ENCODE assay signal across 12 mouse cellular contexts in the genomic region with DNA sequence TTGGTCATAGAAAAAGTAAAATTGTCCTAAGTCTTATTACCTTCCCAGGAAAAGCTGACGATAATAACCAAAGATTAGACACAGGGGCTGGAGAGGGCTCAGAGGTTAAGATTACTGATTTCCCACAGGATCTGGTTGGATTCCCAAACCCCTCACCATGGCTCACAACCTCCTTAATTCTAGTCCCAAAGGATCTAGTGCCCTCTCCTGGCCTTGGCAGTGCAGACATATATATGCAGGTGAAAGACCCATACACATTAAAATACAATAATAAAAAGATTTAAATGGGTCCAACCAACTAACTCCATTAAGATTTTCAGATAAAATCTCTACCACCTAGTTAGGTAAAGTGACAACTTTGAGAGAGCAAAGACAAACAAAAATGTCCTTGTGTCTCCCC. TPM values are rescaled to one million over a fixed set of nuclear protein-coding genes. Genes with fewer than 3 reads are reported as not detected.
DNase-seq lines count a peak whose midpoint lies in the region; ATAC-seq and TF ChIP-seq lines count a peak whose summit lies in the region.
"Had no signal": no experiment of that assay in that cellular context is flagged by ENCODE, and none has a peak within 500 bp of the region (broad histone marks: within the 10 kb centered on the region; RNA-seq: fewer than 3 reads in every experiment).

No protein-coding gene starts in this region.

- H3K9ac ChIP-seq in liver, adult 2 months (ENCODE audit: low read depth, low read length) = no peak overlapping the region
- H3K9ac ChIP-seq in liver, embryonic 11.5 days (ENCODE audit: low read depth, low read length) = no peak overlapping the region

- H3K4me3 ChIP-seq in liver, adult 2 months (ENCODE audit: insufficient read depth, low read depth, low read length) = no peak overlapping the region
- no peak overlapping the region for H3K4me3 ChIP-seq in liver, embryonic 11.5 days (ENCODE audit: low read depth, low read length)

- H3K9me3 ChIP-seq in liver, embryonic 11.5 days (ENCODE audit: control insufficient read depth, low read length) = no peaks in the 10 kb centered on the region

- H3K27ac ChIP-seq in liver, adult 2 months (replicated peaks; ENCODE audit: insufficient read depth, low read depth, low read length) = no peak overlapping the region
- no peak overlapping the region for H3K27ac ChIP-seq in liver, embryonic 11.5 days (ENCODE audit: low read depth, low read length)
- H3K27ac ChIP-seq: macrophage had no signal

- no peak; the same call in 1 of the 2 replicates for ATAC-seq in liver, embryonic 11.5 days (replicated peaks; ENCODE audit: low FRiP score)

- no peaks in the 10 kb centered on the region for H3K27me3 ChIP-seq in liver, adult 2 months (ENCODE audit: control insufficient read depth, insufficient read depth, low read length)
- H3K27me3 ChIP-seq in liver, embryonic 11.5 days (replicated peaks; ENCODE audit: control insufficient read depth, insufficient read depth, low read length) = no peaks in the 10 kb centered on the region

- H3K36me3 ChIP-seq in liver, adult 2 months (ENCODE audit: control insufficient read depth, insufficient read depth, low read length) = no peaks in the 10 kb centered on the region
- peaks cover 18% of the 10 kb centered on the region for H3K36me3 ChIP-seq in liver, embryonic 11.5 days (ENCODE audit: control insufficient read depth, insufficient read depth, low read length)

- H3K4me1 ChIP-seq in liver, adult 2 months (ENCODE audit: control insufficient read depth, insufficient read depth, low read length) = no peaks in the 10 kb centered on the region
- H3K4me1 ChIP-seq in liver, embryonic 11.5 days (replicated peaks; ENCODE audit: control insufficient read depth, insufficient read depth, low read length) = peaks cover 3% of the 10 kb centered on the region

- no peak overlapping the region for H3K4me2 ChIP-seq in liver, embryonic 11.5 days

- no peak for TF ChIP-seq POLR2A in liver, adult 2 months (IDR thresholded peaks at IDR 0.05; ENCODE audit: extremely low read depth, insufficient read depth, low read length)
- no peak for TF ChIP-seq POLR2A in brain, embryonic 14.5 days (IDR thresholded peaks at IDR 0.05; ENCODE audit: borderline replicate concordance, extremely low read depth, insufficient read depth, insufficient read length, poor library complexity, severe bottlenecking)

- TF ChIP-seq CTCF in liver, adult 2 months (IDR thresholded peaks at IDR 0.05; ENCODE audit: low read depth, low read length) = peak; percentile 19; the same call in 1 of the 2 replicates
- peak; percentile 19; the same call in 1 of the 2 replicates for TF ChIP-seq CTCF in brain, embryonic 14.5 days (IDR thresholded peaks at IDR 0.05; ENCODE audit: borderline replicate concordance, extremely low read depth, insufficient read depth, insufficient read length)

- peak; percentile 30 for DNase-seq in gastrocnemius, adult 18-20 months (ENCODE audit: low spot score)
- DNase-seq in gastrocnemius, postnatal 25 days = no peak
- DNase-seq in liver, adult 2 months (ENCODE audit: extremely low read depth, low read depth, low spot score) = no peak
- DNase-seq in liver, embryonic 11.5 days (ENCODE audit: low spot score) = no peak
- DNase-seq in brain, embryonic 14.5 days (ENCODE audit: low read depth) = peak; percentile 22
- DNase-seq in lung, postnatal 14 days = peak; percentile 41
- no peak for DNase-seq in right cerebral cortex, postnatal 25 days
- no peak for DNase-seq in ovary, postnatal 36 days (ENCODE audit: low spot score)
- DNase-seq: cerebellum, adult 11 months; gastrocnemius, postnatal 14 days; right cerebral cortex, adult 18-20 months had no signal

- 87% methylated on average over 1 of the region's 1 CpGs for WGBS in liver, adult 2 months
- 79% methylated on average over 1 of the region's 1 CpGs for WGBS in liver, embryonic 11.5 days

- H3K79me2 ChIP-seq in liver, adult 2 months (ENCODE audit: control insufficient read depth, insufficient read depth, low read length) = no peaks in the 10 kb centered on the region; the same call in 1 of the 2 replicates

RNA-seq across cellular contexts. Expression of a gene that starts 7.5 kb away (rescaled TPM):
- total RNA-seq in gastrocnemius, adult 18-20 months (2021) = under 1 TPM in 1 of 2 experiments, not detected in 1; 0.12 TPM
- total RNA-seq in gastrocnemius, postnatal 25 days (2021) = under 1 TPM; 0.18 to 0.78 TPM
- 0.28 and 0.74 TPM in 2 replicates for total RNA-seq in liver, adult 2 months (2014; rRNA removed)
- 0.07 TPM in 2 replicates for polyA plus RNA-seq in liver, adult 2 months (2012; rRNA removed)
- polyA plus RNA-seq in liver, embryonic 11.5 days (2014; fragmentation: Nextera tagmentation; extraction: Ambion mirVana) = 70.9 and 79.9 TPM in 2 replicates
- polyA plus RNA-seq in brain, embryonic 14.5 days (2012; rRNA removed) = 8.0 and 12.0 TPM in 2 replicates

RNA-seq across cellular contexts. Expression of a gene that starts 7.6 kb away (rescaled TPM):
- 1 to 10 TPM; 5.6 to 6.5 TPM for total RNA-seq in gastrocnemius, adult 18-20 months (2021)
- total RNA-seq in gastrocnemius, postnatal 25 days (2021) = 1 to 10 TPM; 6.4 to 6.6 TPM
- total RNA-seq in liver, adult 2 months (2014; rRNA removed) = 10.9 and 11.7 TPM in 2 replicates
- polyA plus RNA-seq in liver, adult 2 months (2012; rRNA removed) = 9.4 and 9.5 TPM in 2 replicates
- 54.1 and 57.6 TPM in 2 replicates for polyA plus RNA-seq in liver, embryonic 11.5 days (2014; fragmentation: Nextera tagmentation; extraction: Ambion mirVana)
- polyA plus RNA-seq in brain, embryonic 14.5 days (2012; rRNA removed) = 48.7 and 50.8 TPM in 2 replicates

Comparison
In these comparisons a context has a peak if more than half of its experiments do, and no peak if none do; other contexts are left out.
1. DNase-seq: peak in gastrocnemius, adult 18-20 months (single experiment), brain, embryonic 14.5 days (single experiment) and lung, postnatal 14 days (single experiment); none in gastrocnemius, postnatal 25 days (single experiment), liver, adult 2 months (single experiment), liver, embryonic 11.5 days (single experiment), right cerebral cortex, postnatal 25 days (single experiment) and ovary, postnatal 36 days (single experiment).